Mouse (Mus musculus) C2C12 (cell line): ENCODE measurements around the gene Ehd4. TPM values are rescaled to one million over a fixed set of nuclear protein-coding genes. Genes with fewer than 3 reads are reported as not detected.
A peak's percentile ranks its signal among the peaks of the same experiment; 100 is the strongest.

Source experiments
- H3K27me3 ChIP-seq: one replicate; pipeline ENCODE4 v1.6.1; 2011; ENCODE audit not compliant: control insufficient read depth, insufficient read depth, insufficient read length
- H3K36me3 ChIP-seq: one replicate; pipeline ENCODE4 v1.6.1; 2011; ENCODE audit not compliant: control insufficient read depth, insufficient read depth
- H3K4me3 ChIP-seq: one replicate; pipeline ENCODE4 v1.5.1; 2011; ENCODE audit warnings: mild to moderate bottlenecking, control low read depth; ENCODE audit not compliant: poor library complexity, insufficient read depth, severe bottlenecking
- H3K79me2 ChIP-seq: one replicate; pipeline ENCODE4 v1.6.1; 2011; ENCODE audit not compliant: control insufficient read depth, insufficient read depth
- H3K79me3 ChIP-seq: one replicate; pipeline ENCODE4 v1.6.1; 2011; ENCODE audit warnings: low read depth, control low read depth
- H3ac ChIP-seq: one replicate; pipeline ENCODE3; 2011; ENCODE audit warnings: low read depth; ENCODE audit not compliant: control insufficient read depth, insufficient read length
- CEBPB ChIP-seq: IDR thresholded peaks from one replicate; pipeline ENCODE4 v1.6.1; 2011; ENCODE audit warnings: low read depth, mild to moderate bottlenecking, control low read depth, moderate library complexity
- CTCF ChIP-seq: IDR thresholded peaks from one replicate; pipeline ENCODE4 v1.5.1; 2011; ENCODE audit not compliant: control insufficient read depth, insufficient read depth, insufficient read length
- FOSL1 ChIP-seq: IDR thresholded peaks from one replicate; pipeline ENCODE4 v1.8.0; 2011; ENCODE audit warnings: mild to moderate bottlenecking, low read length; ENCODE audit not compliant: poor library complexity, insufficient read depth, severe bottlenecking
- MAX ChIP-seq: IDR thresholded peaks from one replicate; pipeline ENCODE4 v1.6.1; 2011; ENCODE audit warnings: mild to moderate bottlenecking, control low read depth
- MYOD1 ChIP-seq: IDR thresholded peaks from one replicate; pipeline ENCODE4 v1.6.1; 2011; ENCODE audit warnings: low read depth; ENCODE audit not compliant: control insufficient read depth, insufficient read length
- MYOG ChIP-seq: IDR thresholded peaks from one replicate; pipeline ENCODE4 v1.6.1; 2011; ENCODE audit not compliant: control insufficient read depth, insufficient read length; ENCODE audit errors: extremely low read depth
- USF1 ChIP-seq: IDR thresholded peaks from one replicate; pipeline ENCODE4 v1.6.1; 2011; ENCODE audit warnings: low read depth, mild to moderate bottlenecking, control low read depth, moderate library complexity
- polyA plus RNA-seq: library from polyadenylated mRNA; unstranded; fragments of >200 nt; fragmentation: generic; extraction: Trizol; gene quantifications from one replicate; pipeline ENCODE4 v1.2.1, GENCODE M21; 2012; ENCODE audit warnings: missing spikeins

The Ehd4 gene
- polyA plus RNA-seq, 1 experiment: 60.1 TPM

DNA sequence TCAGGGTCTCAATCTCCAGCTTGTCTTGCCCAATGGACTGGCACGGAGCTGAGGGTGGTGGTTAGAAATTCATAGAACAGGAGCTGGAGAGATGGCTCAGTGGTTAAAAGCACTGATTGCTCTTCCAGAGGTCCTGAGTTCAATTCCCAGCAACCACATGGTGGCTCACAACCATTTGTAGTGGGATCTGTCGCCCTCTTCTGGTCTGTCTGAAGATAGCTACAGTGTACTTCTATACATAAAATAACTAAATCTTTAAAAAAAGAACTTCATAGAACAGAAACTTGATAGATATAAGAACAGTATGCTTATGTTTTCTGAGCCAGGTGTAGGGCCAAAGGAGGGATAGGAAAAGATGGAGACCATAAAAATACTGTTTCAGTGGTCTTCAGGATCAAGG, 72.0 kb downstream of the Ehd4 start:
- Histone ChIP-seq H3K36me3 (no peaks in the 10 kb centered on the region), H3K27me3 (peaks cover 3% of the 10 kb centered on the region), H3K4me3 (no peak overlapping the region), H3K79me2 (no peaks in the 10 kb centered on the region), H3ac (no peak overlapping the region), H3K79me3 (no peaks in the 10 kb centered on the region)
- no peak for TF ChIP-seq USF1
- TF ChIP-seq MYOG: no peak
- no peak for TF ChIP-seq CEBPB
- no peak for TF ChIP-seq MAX
- no peak for TF ChIP-seq MYOD1

DNA sequence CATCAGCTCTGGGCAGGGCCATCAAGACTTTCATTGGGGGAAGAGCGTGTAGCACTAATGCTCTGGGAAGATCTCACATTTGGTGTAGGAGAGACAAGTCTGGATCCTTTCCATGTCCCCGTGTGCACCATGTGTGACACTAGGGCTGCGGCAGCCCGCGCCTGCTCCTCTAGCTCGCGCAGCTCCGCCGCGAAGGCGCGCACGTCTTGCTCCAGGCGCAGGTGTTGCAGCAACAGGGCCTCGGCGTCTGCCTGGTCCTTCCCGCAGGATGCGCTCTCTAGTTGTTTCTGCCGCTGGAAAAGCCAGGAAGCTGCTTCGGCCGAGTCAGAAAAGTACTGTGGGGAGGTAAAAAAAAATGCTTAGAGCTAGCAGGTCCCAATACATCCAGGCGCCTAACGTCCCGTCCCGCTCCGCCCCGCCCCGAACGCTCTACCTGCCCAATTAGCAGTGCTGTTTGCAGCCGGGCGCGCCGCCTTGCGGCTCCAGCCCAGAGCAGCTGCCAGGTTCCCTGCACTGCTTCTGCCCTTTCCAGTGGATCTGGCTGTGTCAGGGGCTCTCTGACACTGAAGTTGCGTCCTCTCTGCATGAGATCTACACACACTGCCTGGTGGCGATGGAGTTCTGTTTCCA, 78.2 kb downstream of the Ehd4 start:
- TF ChIP-seq MYOG: no peak
- no peak for TF ChIP-seq USF1
- no peak for TF ChIP-seq FOSL1
- TF ChIP-seq CTCF: no peak
- no peak for TF ChIP-seq MYOD1
- no peak for TF ChIP-seq CEBPB
- no peak for TF ChIP-seq MAX
- H3K4me3 ChIP-seq: no peak overlapping the region

DNA sequence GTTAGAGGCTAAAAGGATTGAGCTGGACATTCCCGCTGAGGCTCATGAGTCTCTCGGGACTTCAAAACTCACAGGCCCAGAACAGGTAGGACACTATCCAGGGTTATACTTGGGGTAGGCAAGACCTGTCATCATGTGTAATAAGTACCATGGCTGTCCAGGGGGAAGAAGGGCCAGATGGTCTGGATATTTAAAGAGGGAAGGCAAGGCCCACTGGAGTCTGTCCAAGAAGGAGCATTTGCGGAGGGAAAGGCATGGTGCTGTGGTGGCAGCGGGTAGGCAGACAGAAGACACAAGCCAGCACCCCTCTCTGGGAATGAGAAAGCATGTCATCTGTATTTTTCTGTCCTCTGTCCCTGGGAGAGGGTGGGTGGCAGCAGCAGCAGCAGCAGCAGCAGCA, 80.3 kb downstream of the Ehd4 start:
- H3K4me3 ChIP-seq: no peak overlapping the region
- H3K27me3 ChIP-seq: peaks cover 42% of the 10 kb centered on the region
- no peaks in the 10 kb centered on the region for H3K36me3 ChIP-seq
- no peaks in the 10 kb centered on the region for H3K79me3 ChIP-seq
- no peaks in the 10 kb centered on the region for H3K79me2 ChIP-seq
- TF ChIP-seq MYOG (no peak), CTCF (no peak), CEBPB (no peak), MAX (no peak), USF1 (no peak), FOSL1 (no peak), MYOD1 (no peak)
- H3ac ChIP-seq: no peak overlapping the region

More for the DNA sequence above, 78.2 kb downstream of the Ehd4 start:
- Histone ChIP-seq H3K36me3 (no peaks in the 10 kb centered on the region), H3K79me3 (no peaks in the 10 kb centered on the region), H3ac (no peak overlapping the region), H3K79me2 (no peaks in the 10 kb centered on the region), H3K27me3 (peaks cover 42% of the 10 kb centered on the region)

DNA sequence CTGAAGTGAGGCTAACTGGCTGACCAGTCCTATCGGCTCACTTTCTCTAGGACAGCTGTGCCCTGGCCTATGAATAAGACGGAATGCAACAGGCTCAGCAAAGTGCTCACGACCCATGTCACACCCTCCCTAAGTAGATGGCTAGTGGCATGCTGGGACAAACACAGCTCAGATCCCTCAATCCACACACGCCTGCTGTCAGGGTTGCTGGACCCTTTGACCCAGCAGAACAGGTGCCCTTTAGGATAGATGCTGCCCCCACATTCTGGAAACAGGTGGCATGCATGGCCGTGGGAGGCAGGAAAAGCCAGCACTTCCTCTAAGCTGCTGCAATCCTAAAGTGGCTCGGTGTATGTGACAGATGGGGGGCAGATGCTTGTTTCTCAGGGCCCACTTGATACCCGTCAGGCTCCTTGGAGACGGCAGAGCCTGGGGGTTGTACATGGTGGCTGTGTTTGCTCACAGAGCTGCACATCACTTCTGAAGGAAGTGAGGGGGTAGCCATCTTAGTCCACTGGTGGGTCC, 84.9 kb downstream of the Ehd4 start:
- Histone ChIP-seq H3K79me2 (no peaks in the 10 kb centered on the region), H3ac (no peak overlapping the region), H3K36me3 (no peaks in the 10 kb centered on the region), H3K4me3 (no peak overlapping the region), H3K27me3 (peaks cover 18% of the 10 kb centered on the region), H3K79me3 (no peaks in the 10 kb centered on the region)
- no peak for TF ChIP-seq MYOG
- no peak for TF ChIP-seq CTCF
- TF ChIP-seq CEBPB: no peak
- no peak for TF ChIP-seq FOSL1
- TF ChIP-seq MYOD1: no peak
- TF ChIP-seq MAX: no peak
- no peak for TF ChIP-seq USF1

- Histone ChIP-seq H3K4me3 (no peak overlapping the region), H3K36me3 (no peaks in the 10 kb centered on the region), H3K27me3 (peaks cover 15% of the 10 kb centered on the region), H3K79me3 (no peaks in the 10 kb centered on the region), H3ac (no peak overlapping the region), H3K79me2 (no peaks in the 10 kb centered on the region)
- TF ChIP-seq USF1: no peak
- peak; percentile 26 for TF ChIP-seq CTCF
Measured at GRCm38 (mm10) chr2:120068555-120069465, 85.6 kb downstream of the Ehd4 start.
